Mouse (Mus musculus) spleen, adult 2 months (tissue): Measurements from ENCODE around the gene Gm20388.

ENCODE experiments used
- CTCF ChIP-seq: fragments of 200-500 bp; IDR thresholded peaks from 2 replicates; pipeline ENCODE4 v1.5.1; 2011; ENCODE audit warnings: mild to moderate bottlenecking, inconsistent platforms; ENCODE audit not compliant: insufficient read depth, insufficient read length, insufficient replicate concordance; ENCODE audit errors: extremely low read depth
- POLR2A ChIP-seq: fragments of 200-500 bp; IDR thresholded peaks from 2 replicates; pipeline ENCODE4 v1.6.1; 2011; ENCODE audit warnings: low read depth, low read length, inconsistent platforms

GRCm38 (mm10) chr8:122571750-122572267 is 2661.2 kb downstream of the Gm20388 start:
- TF ChIP-seq CTCF (no peak), POLR2A (no peak)
